9 mouse cellular contexts compared by ENCODE assay signal in the genomic region with DNA sequence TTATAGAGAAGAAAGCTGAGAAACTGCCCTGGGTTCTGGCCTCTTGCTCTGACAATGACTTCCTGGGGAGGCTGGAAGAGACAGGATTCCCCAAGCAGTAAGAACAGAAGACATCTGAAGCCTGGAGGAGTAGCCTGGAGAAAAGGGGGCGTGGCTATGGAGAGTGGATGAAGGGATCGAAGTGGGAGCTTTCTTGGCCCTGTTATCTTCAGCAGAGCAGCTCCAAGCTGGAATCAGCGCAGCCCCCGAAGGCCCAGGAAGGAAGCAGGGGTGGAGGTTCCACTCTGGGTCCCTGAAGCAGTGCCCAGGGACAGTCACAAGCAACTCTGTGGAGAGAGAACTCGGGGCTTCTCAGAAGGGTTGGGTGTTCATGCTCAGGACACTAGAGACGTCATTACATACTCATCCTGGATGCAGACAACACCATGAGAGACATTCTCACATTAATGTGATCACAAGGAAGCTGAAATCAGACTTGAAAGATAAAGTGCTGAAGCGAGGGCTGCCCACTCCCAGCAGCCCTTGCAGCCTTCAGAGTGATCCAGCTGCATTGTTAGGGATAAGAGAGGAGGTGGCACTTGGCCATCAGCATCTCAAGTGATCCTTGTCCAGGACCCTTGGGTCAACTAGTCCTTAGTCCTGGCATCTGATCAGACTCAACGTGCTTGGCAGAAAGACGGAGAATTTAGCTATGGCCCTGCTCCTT.
DNase-seq lines count a peak whose midpoint lies in the region; ATAC-seq and TF ChIP-seq lines count a peak whose summit lies in the region.
"Had no signal": no experiment of that assay in that cellular context is flagged by ENCODE, and none has a peak within 500 bp of the region (broad histone marks: within the 10 kb centered on the region; RNA-seq: fewer than 3 reads in every experiment).

No protein-coding gene starts in this region.

- H3K27me3 ChIP-seq in hindbrain, embryonic 16.5 days (replicated peaks; ENCODE audit: control insufficient read depth, insufficient read depth, low read length): no peaks in the 10 kb centered on the region
- no peaks in the 10 kb centered on the region for H3K27me3 ChIP-seq in hindbrain, embryonic 14.5 days (ENCODE audit: control insufficient read depth, insufficient read depth, low read length)
- H3K27me3 ChIP-seq in hindbrain, postnatal 0 days (ENCODE audit: insufficient read depth, low read length): no peaks in the 10 kb centered on the region
- no peaks in the 10 kb centered on the region for H3K27me3 ChIP-seq in midbrain, postnatal 0 days (ENCODE audit: insufficient read depth, low read length)
- H3K27me3 ChIP-seq: liver, embryonic 15.5 days had no signal

- no peaks in the 10 kb centered on the region for H3K36me3 ChIP-seq in hindbrain, embryonic 16.5 days (ENCODE audit: control insufficient read depth, insufficient read depth, low read length)
- no peaks in the 10 kb centered on the region for H3K36me3 ChIP-seq in hindbrain, embryonic 14.5 days (replicated peaks; ENCODE audit: control insufficient read depth, insufficient read depth)
- H3K36me3 ChIP-seq in hindbrain, postnatal 0 days (ENCODE audit: insufficient read depth, low read length): no peaks in the 10 kb centered on the region
- no peaks in the 10 kb centered on the region for H3K36me3 ChIP-seq in midbrain, postnatal 0 days (ENCODE audit: insufficient read depth, low read length)
- H3K36me3 ChIP-seq: liver, embryonic 15.5 days had no signal

- no peak for DNase-seq in hindbrain, embryonic 14.5 days (ENCODE audit: low spot score)
- DNase-seq in embryo, embryonic 9.5 days (ENCODE audit: extremely low spot score): peak; percentile 29
- peak; percentile 34 for DNase-seq in hindbrain, postnatal 0 days (ENCODE audit: low spot score)
- DNase-seq in midbrain, postnatal 0 days (ENCODE audit: low spot score): peak; percentile 47
- no peak for DNase-seq in left cerebral cortex, adult 11 months (ENCODE audit: low spot score)
- no peak for DNase-seq in frontal cortex, adult 2 months (ENCODE audit: extremely low spot score in 1 of 2, low spot score in 1 of 2)
- no peak for DNase-seq in right cerebral cortex, postnatal 25 days

- 41% methylated on average over 9 of the region's 9 CpGs for WGBS in hindbrain, embryonic 16.5 days
- WGBS in hindbrain, embryonic 14.5 days: 46% methylated on average over 9 of the region's 9 CpGs
- WGBS in hindbrain, postnatal 0 days: 36% methylated on average over 9 of the region's 9 CpGs
- WGBS in midbrain, postnatal 0 days: 31% methylated on average over 9 of the region's 9 CpGs

- TF ChIP-seq CTCF in hindbrain, postnatal 0 days (IDR thresholded peaks at IDR 0.05; ENCODE audit: low read depth): no peak
- TF ChIP-seq CTCF in midbrain, postnatal 0 days (IDR thresholded peaks at IDR 0.05): no peak

- peak overlapping the region; percentile 13; the same call in 1 of the 2 replicates for H3K27ac ChIP-seq in hindbrain, embryonic 16.5 days (ENCODE audit: low read depth, low read length)
- no peak overlapping the region for H3K27ac ChIP-seq in hindbrain, embryonic 14.5 days
- H3K27ac ChIP-seq in hindbrain, postnatal 0 days: 0 out of 2 replicates have a peak overlapping the region, but pooled peaks have one; percentile 1
- H3K27ac ChIP-seq in midbrain, postnatal 0 days (ENCODE audit: low read depth, low read length): peak overlapping the region; percentile 26; the same call in 1 of the 2 replicates
- H3K27ac ChIP-seq: liver, embryonic 15.5 days had no signal

- H3K4me2 ChIP-seq in hindbrain, embryonic 16.5 days (ENCODE audit: low read length): no peak overlapping the region
- no peak overlapping the region for H3K4me2 ChIP-seq in hindbrain, embryonic 14.5 days (replicated peaks)
- no peak overlapping the region for H3K4me2 ChIP-seq in hindbrain, postnatal 0 days (ENCODE audit: low read depth, low read length)
- no peak overlapping the region for H3K4me2 ChIP-seq in midbrain, postnatal 0 days (ENCODE audit: low read depth, low read length, poor library complexity, severe bottlenecking)
- H3K4me2 ChIP-seq: liver, embryonic 15.5 days had no signal

- no peak overlapping the region for H3K9ac ChIP-seq in hindbrain, embryonic 16.5 days (ENCODE audit: low read depth, low read length)
- no peak overlapping the region for H3K9ac ChIP-seq in hindbrain, embryonic 14.5 days
- no peak overlapping the region for H3K9ac ChIP-seq in hindbrain, postnatal 0 days (replicated peaks; ENCODE audit: low read length)
- no peak overlapping the region for H3K9ac ChIP-seq in midbrain, postnatal 0 days (replicated peaks; ENCODE audit: low read length, poor library complexity, severe bottlenecking)
- H3K9ac ChIP-seq: liver, embryonic 15.5 days had no signal

- no peak overlapping the region for H3K4me3 ChIP-seq in hindbrain, embryonic 16.5 days (ENCODE audit: low read length)
- no peak overlapping the region for H3K4me3 ChIP-seq in hindbrain, embryonic 14.5 days (replicated peaks; ENCODE audit: low read length)
- H3K4me3 ChIP-seq in hindbrain, postnatal 0 days (ENCODE audit: low read length): no peak overlapping the region
- no peak overlapping the region for H3K4me3 ChIP-seq in midbrain, postnatal 0 days (ENCODE audit: low read depth, low read length)
- H3K4me3 ChIP-seq: liver, embryonic 15.5 days had no signal

- H3K9me3 ChIP-seq in hindbrain, embryonic 16.5 days (ENCODE audit: control insufficient read depth, low read length): no peaks in the 10 kb centered on the region
- H3K9me3 ChIP-seq in hindbrain, embryonic 14.5 days (ENCODE audit: control insufficient read depth, low read length): no peaks in the 10 kb centered on the region
- H3K9me3 ChIP-seq in hindbrain, postnatal 0 days (ENCODE audit: low read length): no peaks in the 10 kb centered on the region
- H3K9me3 ChIP-seq in midbrain, postnatal 0 days (ENCODE audit: low read length): no peaks in the 10 kb centered on the region
- H3K9me3 ChIP-seq: liver, embryonic 15.5 days had no signal

- ATAC-seq in hindbrain, embryonic 16.5 days: no peak
- no peak for ATAC-seq in hindbrain, embryonic 14.5 days (ENCODE audit: low FRiP score)
- ATAC-seq in hindbrain, postnatal 0 days: no peak
- no peak for ATAC-seq in midbrain, postnatal 0 days (ENCODE audit: low FRiP score)

- H3K4me1 ChIP-seq in hindbrain, embryonic 16.5 days (ENCODE audit: control insufficient read depth, insufficient read depth, low read depth, low read length): peaks cover 15% of the 10 kb centered on the region
- H3K4me1 ChIP-seq in hindbrain, embryonic 14.5 days (replicated peaks; ENCODE audit: control insufficient read depth, insufficient read depth, low read length): peaks cover 19% of the 10 kb centered on the region; the same call in 1 of the 2 replicates
- H3K4me1 ChIP-seq in hindbrain, postnatal 0 days (ENCODE audit: insufficient read depth, low read length): peaks cover 10% of the 10 kb centered on the region
- H3K4me1 ChIP-seq in midbrain, postnatal 0 days (ENCODE audit: insufficient read depth, low read length): peaks cover 9% of the 10 kb centered on the region; the same call in 1 of the 2 replicates
- H3K4me1 ChIP-seq: liver, embryonic 15.5 days had no signal

Comparison
In these comparisons a context has a peak if more than half of its experiments do, and no peak if none do; other contexts are left out.
1. DNase-seq: peak in embryo, embryonic 9.5 days (single experiment), hindbrain, postnatal 0 days (single experiment) and midbrain, postnatal 0 days (single experiment); none in hindbrain, embryonic 14.5 days (single experiment), left cerebral cortex, adult 11 months (single experiment), frontal cortex, adult 2 months (0 of 2) and right cerebral cortex, postnatal 25 days (single experiment).